Mouse (Mus musculus) left cerebral cortex, adult 9 months (tissue): Measurements from ENCODE around the gene Tmprss3.
A peak's percentile ranks its signal among the peaks of the same experiment; 100 is the strongest.

Experiments
- DNase-seq, 2 experiments: peaks; one replicate each; pipeline ENCODE4 v3.0.0; 2022; ENCODE audit warnings: low spot score in 2 of 2

Tmprss3 gene

GRCm38 (mm10) chr17:31138398-31138797, 60.4 kb downstream of the Tmprss3 start:
- DNase-seq, result peak in 1 of 2 experiments; percentile 42

- DNase-seq, result no peak
Observed at GRCm38 (mm10) chr17:31136821-31137220, 62.0 kb downstream of the Tmprss3 start.

- no peak for DNase-seq
Observed at GRCm38 (mm10) chr17:31136291-31136690, 62.5 kb downstream of the Tmprss3 start.

GRCm38 (mm10) chr17:31134913-31135312, 63.9 kb downstream of the Tmprss3 start:
- no peak for DNase-seq

GRCm38 (mm10) chr17:31133776-31134175, 65.0 kb downstream of the Tmprss3 start:
- DNase-seq, result no peak

- DNase-seq, result peak in 1 of 2 experiments; percentile 67
Observed at GRCm38 (mm10) chr17:31131269-31131821, 67.4 kb downstream of the Tmprss3 start.

- DNase-seq, result no peak
Observed at GRCm38 (mm10) chr17:31129452-31129851, 69.3 kb downstream of the Tmprss3 start, which contains the start of gene Tff3. TSS of gene Tff3 (minus strand) at chr17:31129646.
